Mouse (Mus musculus) CD4-positive helper T cell, adult 2 months (primary cell): ENCODE results near the gene Cdk19.

ENCODE experiments used
- DNase-seq: peaks from one replicate; pipeline ENCODE4 v3.0.0-alpha.2; 2012; ENCODE audit warnings: low read depth, missing footprints, low spot score

Cdk19 gene

DNA sequence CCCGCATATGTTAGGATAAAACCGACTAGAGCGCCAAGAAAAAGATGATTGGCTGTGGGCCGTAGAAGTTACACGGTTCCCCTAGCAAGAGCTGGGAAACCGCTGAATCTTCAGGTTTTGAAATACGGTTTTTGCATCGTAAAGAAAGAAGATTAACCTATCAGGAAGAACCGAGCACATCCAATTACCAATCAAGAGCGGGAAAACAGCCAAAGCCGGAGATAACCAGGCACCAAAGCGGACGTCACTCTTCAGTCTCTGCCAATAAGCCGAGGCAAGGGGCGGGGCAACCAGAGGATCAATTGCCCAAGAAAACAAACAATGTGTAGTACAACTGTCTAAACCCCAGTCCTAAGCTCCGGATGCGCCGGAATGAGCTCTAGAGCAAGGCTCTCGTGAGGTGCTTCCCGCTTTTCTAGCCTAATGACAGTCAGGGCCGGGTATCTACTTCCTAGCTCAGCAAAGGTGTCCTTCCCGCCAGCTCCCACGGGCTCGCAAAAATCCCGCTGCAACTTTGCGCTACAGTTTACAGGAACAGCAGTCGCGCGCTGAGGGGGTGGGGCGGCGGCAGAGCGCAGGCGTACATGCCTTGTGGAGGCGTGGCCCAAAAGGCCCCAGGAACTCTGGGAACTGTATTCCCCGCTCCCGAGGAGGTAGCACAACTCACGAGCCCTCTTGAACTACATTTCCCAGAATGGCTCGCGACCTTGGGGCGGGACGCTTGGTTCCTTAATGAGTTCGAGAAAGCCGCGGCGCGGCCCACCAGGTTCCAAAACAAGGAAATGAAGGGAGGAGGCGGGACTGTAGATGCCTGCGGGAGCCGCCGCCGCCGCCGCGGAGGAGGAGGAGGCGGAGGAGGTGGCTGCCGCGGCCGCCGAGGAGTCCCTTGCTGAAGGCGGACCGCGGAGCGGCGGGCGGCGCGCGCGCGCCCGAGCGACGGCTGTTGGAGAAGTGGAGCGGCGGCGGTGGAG is 9.5 kb downstream of the Cdk19 start:
- peak; percentile 100 for DNase-seq

GRCm38 (mm10) chr10:40349631-40350177 is 10.3 kb downstream of the Cdk19 start:
- no peak for DNase-seq

DNA sequence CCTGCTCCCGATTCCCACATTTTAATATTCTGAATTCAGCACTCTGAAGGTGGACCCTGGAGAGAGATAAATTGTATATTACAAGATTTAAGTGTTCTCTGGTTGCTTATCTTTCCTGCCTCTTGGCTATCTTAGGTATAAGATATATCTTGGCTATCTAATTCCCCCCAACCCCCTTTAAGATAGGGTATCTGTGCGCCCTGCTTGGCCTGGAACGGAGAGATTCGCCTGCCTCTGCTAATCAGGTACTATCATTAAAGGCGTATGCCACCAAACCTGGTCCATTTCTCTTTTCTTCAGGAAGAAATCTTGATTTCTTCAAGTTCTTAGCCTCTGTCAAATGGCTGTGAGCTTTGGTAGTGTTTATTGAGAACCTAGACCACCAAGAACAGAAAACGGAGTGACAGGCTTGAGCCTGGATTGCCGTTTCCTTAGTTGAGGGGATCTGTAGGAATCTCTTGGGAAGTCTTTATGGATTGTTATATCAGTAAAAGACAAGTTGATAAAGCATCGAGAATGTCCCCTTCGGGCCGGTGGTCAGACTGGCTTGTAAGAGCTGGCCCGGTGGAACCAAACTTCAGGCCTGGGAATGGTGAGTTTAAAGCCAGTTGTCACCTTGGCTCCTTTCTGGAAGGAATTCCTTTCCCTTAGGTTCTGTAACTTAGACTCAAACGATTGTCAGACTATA is 11.0 kb downstream of the Cdk19 start:
- no peak for DNase-seq

DNA sequence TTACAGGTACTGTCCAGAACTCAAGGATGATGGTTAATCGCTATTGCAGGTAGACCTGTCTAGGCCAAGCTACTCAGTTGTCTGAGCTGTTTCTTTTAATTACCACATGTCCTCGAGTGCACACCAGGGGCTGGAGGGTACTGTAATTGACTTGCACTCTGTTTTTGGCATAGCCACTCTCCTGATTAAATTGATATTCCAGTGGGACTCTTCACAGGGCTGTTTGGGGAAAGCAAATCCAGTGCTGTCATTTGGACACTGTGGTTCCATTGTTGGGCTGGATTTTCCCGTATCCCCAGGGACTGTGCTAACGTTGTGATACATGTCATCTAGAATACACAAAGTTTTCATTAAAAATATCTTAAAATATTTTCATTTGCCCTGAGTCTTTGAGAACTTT is 11.8 kb downstream of the Cdk19 start:
- no peak for DNase-seq

GRCm38 (mm10) chr10:40354081-40354480 is 14.7 kb downstream of the Cdk19 start:
- no peak for DNase-seq

GRCm38 (mm10) chr10:40354556-40354955 is 15.2 kb downstream of the Cdk19 start:
- no peak for DNase-seq

GRCm38 (mm10) chr10:40358166-40358565 is 18.8 kb downstream of the Cdk19 start:
- no peak for DNase-seq

DNA sequence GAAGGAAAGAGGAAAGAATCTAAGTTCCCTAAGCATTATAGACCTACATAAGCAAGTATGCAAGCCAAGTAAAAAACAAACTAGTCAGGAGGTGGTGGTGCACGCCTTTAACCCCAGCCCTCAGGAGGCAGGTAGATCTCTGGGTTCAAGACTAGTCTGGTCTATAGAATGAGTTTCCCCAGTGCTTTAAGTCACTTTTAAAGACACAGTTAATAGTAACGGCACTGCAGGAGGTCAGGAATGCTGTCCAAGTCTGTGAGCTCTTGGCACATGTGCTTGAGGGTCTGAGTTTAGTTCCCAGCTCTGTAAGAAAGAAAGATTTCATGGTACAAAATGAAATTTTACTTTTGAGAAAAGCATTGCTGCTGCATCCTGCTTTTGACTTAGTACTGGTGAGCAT is 19.8 kb downstream of the Cdk19 start:
- DNase-seq, result no peak

DNA sequence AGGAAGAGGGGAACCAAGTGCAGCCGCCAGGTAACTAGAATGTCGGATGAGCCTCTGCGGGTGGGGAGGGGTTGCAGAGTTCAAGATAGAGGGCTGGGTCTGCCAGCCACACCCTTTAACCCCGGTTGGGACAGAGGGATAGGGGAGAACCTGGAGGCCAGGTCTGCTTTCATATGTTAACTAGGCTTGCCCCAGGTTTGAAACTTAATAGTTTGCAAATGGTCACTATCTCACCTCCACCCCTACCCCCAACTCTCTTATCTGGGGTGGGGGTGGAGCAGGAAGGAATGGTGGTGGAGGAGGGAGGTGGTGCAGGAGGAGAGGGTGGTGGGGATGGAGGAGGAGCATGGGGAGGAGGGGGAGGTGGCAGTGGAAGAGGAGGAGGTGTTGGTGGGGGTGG is 23.6 kb downstream of the Cdk19 start:
- no peak for DNase-seq

- DNase-seq, result no peak
Measured at GRCm38 (mm10) chr10:40364642-40365361, 25.4 kb downstream of the Cdk19 start.

- DNase-seq, result no peak
Measured at GRCm38 (mm10) chr10:40365991-40366390, 26.6 kb downstream of the Cdk19 start.

GRCm38 (mm10) chr10:40368516-40368915 is 29.2 kb downstream of the Cdk19 start:
- DNase-seq, result no peak

GRCm38 (mm10) chr10:40370156-40370555 is 30.8 kb downstream of the Cdk19 start:
- peak; percentile 25 for DNase-seq

DNA sequence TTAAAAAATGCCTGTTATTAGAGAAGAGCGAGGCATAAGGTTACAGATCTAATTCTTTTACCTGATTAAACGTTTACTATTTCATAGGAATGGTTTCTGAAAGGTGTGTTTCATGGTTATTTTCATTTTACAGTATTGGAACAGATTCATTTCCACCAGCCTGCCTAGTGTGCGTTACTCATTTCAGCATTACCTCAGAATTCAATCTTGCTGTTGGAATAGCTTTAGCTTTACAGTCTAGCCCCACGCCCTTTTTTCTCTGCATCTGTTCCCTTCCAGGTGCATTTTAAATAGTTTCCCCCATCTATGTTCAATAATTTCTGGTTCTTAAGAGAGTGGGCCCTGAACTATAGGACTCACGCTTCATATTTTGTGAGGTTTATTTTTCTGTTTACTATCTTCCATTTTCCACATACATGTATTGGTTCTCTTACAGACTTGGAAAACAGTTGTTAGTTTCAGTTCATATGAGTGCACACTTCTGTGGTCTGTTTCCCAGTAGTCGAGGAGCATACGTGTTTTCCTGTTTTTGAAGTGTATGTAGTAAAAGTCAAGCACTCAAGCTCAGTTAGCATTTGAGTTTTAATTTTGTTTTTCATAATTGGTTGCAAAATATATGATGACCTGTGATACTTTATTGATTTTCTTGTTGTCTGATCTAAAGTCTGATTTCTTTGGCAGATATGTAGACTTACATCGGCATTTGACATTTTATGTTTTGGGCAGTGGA is 32.0 kb downstream of the Cdk19 start:
- DNase-seq, result peak; percentile 46

DNA sequence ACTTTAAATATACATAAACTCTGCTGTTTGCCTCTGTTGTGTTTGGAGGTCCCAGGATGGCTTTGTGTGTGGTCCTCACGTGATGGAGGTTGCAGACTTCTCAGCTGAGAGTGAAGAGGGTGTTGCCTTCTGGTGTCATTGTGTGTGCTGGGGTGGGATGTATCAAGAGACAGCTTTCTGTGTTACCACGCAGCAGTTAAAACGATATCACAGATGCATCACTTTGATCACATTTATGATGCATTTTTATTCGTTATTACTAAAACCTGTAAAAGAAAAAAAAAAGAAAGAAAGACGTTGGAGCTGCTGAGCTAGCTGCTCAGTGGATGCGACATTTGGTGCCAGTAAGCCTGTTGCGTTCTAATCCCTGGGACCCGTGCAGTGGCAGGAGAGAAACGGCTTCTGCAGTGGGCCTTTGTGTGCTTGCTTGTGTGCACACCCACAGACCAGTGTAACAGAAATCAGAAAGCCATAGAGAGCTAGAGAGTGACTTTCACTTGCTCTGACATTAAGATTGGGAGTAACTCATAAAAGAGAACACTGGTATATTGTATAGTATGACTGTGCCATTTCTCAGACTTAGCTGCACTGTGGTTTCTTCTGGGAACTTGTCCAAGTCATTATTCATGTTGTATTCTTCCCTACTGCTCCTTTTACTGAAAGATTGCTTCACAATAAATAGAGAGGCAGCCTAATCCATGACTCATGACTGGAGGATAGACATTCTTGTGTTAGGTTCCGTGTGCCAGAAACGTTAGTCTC is 32.7 kb downstream of the Cdk19 start:
- DNase-seq, result peak; percentile 21

DNA sequence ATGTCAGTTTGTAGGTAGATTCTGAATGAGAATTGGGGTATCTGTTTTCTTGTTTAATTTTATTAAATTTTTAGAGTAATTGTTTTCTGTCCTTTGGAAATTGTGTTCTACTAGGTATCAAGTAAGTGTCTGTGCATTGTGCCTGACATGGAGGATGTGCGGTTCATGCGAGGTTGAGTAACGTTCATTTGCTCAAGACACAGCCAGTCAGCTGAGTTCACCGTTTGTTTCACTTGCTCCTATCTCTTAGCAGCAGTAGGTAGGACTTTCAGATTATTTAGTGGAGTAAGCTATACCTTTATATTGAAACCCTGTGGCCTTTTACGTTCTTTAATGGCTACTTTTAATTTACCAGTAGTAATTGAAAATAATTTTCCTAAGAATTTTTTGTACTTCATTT is 34.4 kb downstream of the Cdk19 start:
- DNase-seq, result no peak

DNA sequence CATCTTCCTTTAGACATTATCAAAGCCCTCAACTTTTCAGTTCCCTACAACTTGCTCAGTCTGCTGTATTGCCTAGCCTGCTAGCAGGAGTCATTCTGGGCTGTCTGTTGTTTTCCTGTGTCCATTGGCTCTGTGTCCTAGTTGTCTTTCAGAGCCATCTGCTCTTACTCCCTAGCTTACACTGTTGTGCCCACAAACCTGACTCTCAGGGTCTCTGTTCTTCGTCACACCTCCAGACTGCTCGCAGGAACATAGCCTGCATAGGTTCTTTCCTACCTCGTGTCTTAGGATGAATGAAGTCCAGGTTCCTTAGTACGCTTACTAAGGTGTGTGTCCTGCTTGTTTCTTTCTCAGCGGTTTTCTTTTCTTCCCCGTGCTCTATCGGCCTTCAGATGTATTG is 35.5 kb downstream of the Cdk19 start:
- DNase-seq, result no peak

DNA sequence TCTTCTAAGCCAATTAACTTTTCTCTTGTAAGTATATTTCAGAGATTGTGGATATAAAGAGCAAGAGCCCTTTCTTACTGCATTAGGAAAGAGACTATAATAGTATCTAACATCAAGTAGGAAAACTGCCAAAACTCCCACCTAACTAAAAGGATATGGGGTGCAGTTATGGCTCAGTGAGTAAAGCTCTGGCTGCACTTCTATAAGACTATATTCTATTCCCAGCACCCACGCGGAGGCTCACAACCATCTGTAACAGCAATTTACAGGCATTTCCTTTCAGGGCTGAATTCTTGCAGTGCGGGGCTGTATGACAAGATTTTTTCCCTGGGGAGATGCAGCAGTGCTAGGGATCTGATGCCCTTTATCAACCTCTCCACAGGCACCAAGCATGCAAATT is 36.9 kb downstream of the Cdk19 start:
- DNase-seq, result no peak

GRCm38 (mm10) chr10:40378284-40378683 is 38.9 kb downstream of the Cdk19 start:
- DNase-seq, result no peak

- no peak for DNase-seq
Measured at GRCm38 (mm10) chr10:40379682-40380081, 40.3 kb downstream of the Cdk19 start.
